Mouse (Mus musculus) heart, adult 2 months (tissue): ENCODE data around the gene Smad6. TPM values are rescaled to one million over a fixed set of nuclear protein-coding genes. Genes with fewer than 3 reads are reported as not detected.

Experiments used
- DNase-seq, 2 experiments: peaks; one replicate each; pipeline ENCODE4 v3.0.0; 2021
- H3K27ac ChIP-seq: fragments of 200-600 bp; 2 replicates; pipeline ENCODE4 v1.8.1; 2022
- H3K27me3 ChIP-seq: fragments of 200-500 bp; 2 replicates; pipeline ENCODE4 v1.6.1; 2012; ENCODE audit warnings: mild to moderate bottlenecking, low read length, inconsistent platforms, mixed read lengths; ENCODE audit not compliant: control insufficient read depth, insufficient read depth
- H3K36me3 ChIP-seq: fragments of 200-500 bp; 2 replicates; pipeline ENCODE4 v1.6.1; 2012; ENCODE audit warnings: low read length, inconsistent platforms; ENCODE audit not compliant: control insufficient read depth, insufficient read depth
- H3K4me1 ChIP-seq: fragments of 200-500 bp; 2 replicates; pipeline ENCODE4 v1.6.1; 2011; ENCODE audit warnings: low read length; ENCODE audit not compliant: control insufficient read depth, insufficient read depth
- H3K4me3 ChIP-seq: fragments of 200-600 bp; 2 replicates; pipeline ENCODE4 v1.8.1; 2022
- H3K79me2 ChIP-seq: fragments of 200-500 bp; replicated peaks from 2 replicates; pipeline ENCODE4 v1.6.1; 2012; ENCODE audit warnings: mild to moderate bottlenecking, inconsistent platforms, low read length, moderate library complexity, mixed read lengths; ENCODE audit not compliant: control insufficient read depth, insufficient read depth
- H3K9ac ChIP-seq: fragments of 200-500 bp; 2 replicates; pipeline ENCODE4 v1.6.1; 2012; ENCODE audit warnings: low read depth, mild to moderate bottlenecking, control low read depth, inconsistent platforms, low read length, mixed read lengths
- CTCF ChIP-seq: fragments of 200-600 bp; IDR thresholded peaks from 2 replicates; pipeline ENCODE4 v1.8.1; 2022; ENCODE audit warnings: antibody characterized with exemption, mild to moderate bottlenecking, moderate library complexity
- EP300 ChIP-seq: fragments of 200-500 bp; IDR thresholded peaks from 2 replicates; pipeline ENCODE4 v1.6.1; 2011; ENCODE audit warnings: low read depth, low read length, control low read depth; ENCODE audit not compliant: insufficient read depth
- POLR2A ChIP-seq: fragments of 200-500 bp; IDR thresholded peaks from 2 replicates; pipeline ENCODE4 v1.6.1; 2011; ENCODE audit warnings: mild to moderate bottlenecking, low read depth, low read length, control low read depth; ENCODE audit not compliant: insufficient read depth
- WGBS: fragments of 180-500 bp; shearing (Covaris S2); methylation state at CpG from one replicate; pipeline ENCODE4 v1.1.7; 2018; 5-methylcytosine and 5-hydroxymethylcytosine counted together
- intact Hi-C: fragments of 180-260 bp; cut with DNase I; formaldehyde crosslinking; loops from one replicate; pipeline ENCODE4 v1.15.1; 2025
- polyA plus RNA-seq: library from polyadenylated mRNA; depleted of rRNA; stranded (reverse); fragments of >200 nt; gene quantifications from 2 replicates; pipeline ENCODE4 v1.2.3, GENCODE M21; 2012
- total RNA-seq, 2 experiments: library from RNA; stranded (reverse); gene quantifications; 2 replicates each; pipeline ENCODE4 v1.2.3; 2021

Smad6 gene
- total and polyA plus RNA-seq, 3 experiments: 11.0 to 15.1 (median 14.7) TPM

GRCm38 (mm10) chr9:64016648-64017400 lies 5.0 kb downstream of the Smad6 start:
- Histone ChIP-seq H3K9ac (peak overlapping the region; percentile 27), H3K36me3 (peaks cover 3% of the 10 kb centered on the region; the same call in 1 of the 2 replicates), H3K27me3 (no peaks in the 10 kb centered on the region), H3K79me2 (no peaks in the 10 kb centered on the region; the same call in 1 of the 2 replicates), H3K4me3 (peak overlapping the region; percentile 40), H3K27ac (peak overlapping the region; percentile 73), H3K4me1 (peaks cover 7% of the 10 kb centered on the region)
- intact Hi-C loops: loop anchor here (2.0 kb wide), 1 partner anchor 20 kb away; no protein-coding TSS in a partner anchor
- WGBS: 4% methylated on average over 25 of the region's 25 CpGs
- TF ChIP-seq CTCF: no peak; the same call in 1 of the 2 replicates
- DNase-seq: peak; percentile 64 to 73

- H3K9ac ChIP-seq: no peak overlapping the region
- no peak for DNase-seq
- no peak for TF ChIP-seq EP300
- no peak for TF ChIP-seq POLR2A
- no peak for TF ChIP-seq CTCF
- H3K4me1 ChIP-seq: peaks cover 7% of the 10 kb centered on the region
- peak overlapping the region; percentile 40 for H3K4me3 ChIP-seq
- no peaks in the 10 kb centered on the region for H3K27me3 ChIP-seq
- WGBS: 51% methylated on average over 7 of the region's 7 CpGs
- H3K27ac ChIP-seq: peak overlapping the region; percentile 73; the same call in 1 of the 2 replicates
- no peaks in the 10 kb centered on the region; the same call in 1 of the 2 replicates for H3K79me2 ChIP-seq
- intact Hi-C loops: loop anchor here (2.0 kb wide), 1 partner anchor 19 kb away; no protein-coding TSS in a partner anchor
- peaks cover 3% of the 10 kb centered on the region; the same call in 1 of the 2 replicates for H3K36me3 ChIP-seq
These were observed 5.8 kb downstream of the Smad6 start for GRCm38 (mm10) chr9:64016092-64016491.

GRCm38 (mm10) chr9:64014801-64015200 lies 7.1 kb downstream of the Smad6 start:
- Histone ChIP-seq H3K4me3 (no peak overlapping the region), H3K27ac (no peak overlapping the region), H3K36me3 (peaks cover 3% of the 10 kb centered on the region; the same call in 1 of the 2 replicates), H3K4me1 (peaks cover 7% of the 10 kb centered on the region), H3K27me3 (no peaks in the 10 kb centered on the region), H3K9ac (no peak overlapping the region), H3K79me2 (no peaks in the 10 kb centered on the region)
- intact Hi-C loops: no loop called here
- TF ChIP-seq CTCF (no peak), EP300 (no peak), POLR2A (no peak)
- WGBS: 66% methylated on average over 6 of the region's 6 CpGs
- DNase-seq: no peak

- Histone ChIP-seq H3K27me3 (no peaks in the 10 kb centered on the region), H3K4me1 (peaks cover 2% of the 10 kb centered on the region; the same call in 1 of the 2 replicates), H3K27ac (no peak overlapping the region), H3K79me2 (no peaks in the 10 kb centered on the region), H3K9ac (no peak overlapping the region), H3K4me3 (no peak overlapping the region), H3K36me3 (no peaks in the 10 kb centered on the region)
- intact Hi-C loops: no loop called here
- no peak for TF ChIP-seq POLR2A
- no peak for TF ChIP-seq EP300
- TF ChIP-seq CTCF: peak; percentile 33; the same call in 1 of the 2 replicates
- WGBS: 100% methylated on average over 1 of the region's 1 CpGs
- DNase-seq: no peak
These were observed 10.5 kb downstream of the Smad6 start for GRCm38 (mm10) chr9:64011356-64011755.

GRCm38 (mm10) chr9:64002981-64003380 lies 18.9 kb downstream of the Smad6 start:
- no peak for DNase-seq
- no peaks in the 10 kb centered on the region for H3K79me2 ChIP-seq
- H3K36me3 ChIP-seq: no peaks in the 10 kb centered on the region
- peaks cover 12% of the 10 kb centered on the region; the same call in 1 of the 2 replicates for H3K4me1 ChIP-seq
- WGBS: 86% methylated on average over 7 of the region's 7 CpGs
- no peak overlapping the region for H3K9ac ChIP-seq
- no peak overlapping the region for H3K4me3 ChIP-seq
- intact Hi-C loops: no loop called here
- H3K27ac ChIP-seq: no peak overlapping the region
- H3K27me3 ChIP-seq: no peaks in the 10 kb centered on the region
- TF ChIP-seq POLR2A (no peak), CTCF (no peak), EP300 (no peak)

GRCm38 (mm10) chr9:64001081-64001480 lies 20.8 kb downstream of the Smad6 start:
- Histone ChIP-seq H3K36me3 (no peaks in the 10 kb centered on the region), H3K27ac (no peak overlapping the region), H3K4me1 (peaks cover 9% of the 10 kb centered on the region; the same call in 1 of the 2 replicates), H3K79me2 (no peaks in the 10 kb centered on the region), H3K27me3 (no peaks in the 10 kb centered on the region), H3K4me3 (no peak overlapping the region), H3K9ac (no peak overlapping the region)
- DNase-seq: no peak
- WGBS: 63% methylated on average over 7 of the region's 7 CpGs
- intact Hi-C loops: no loop called here
- TF ChIP-seq EP300 (no peak), CTCF (no peak), POLR2A (no peak)
